Mouse (Mus musculus): ENCODE results near the gene Ttll3. TPM values are rescaled to one million over a fixed set of nuclear protein-coding genes. Genes with fewer than 3 reads are reported as not detected.

Ttll3 gene
- polyA plus RNA-seq, 1 experiment from 2014 or later, result 2.5 TPM

- no peaks in the 10 kb centered on the region for H3K9me3 ChIP-seq (replicated peaks; ENCODE audit: control insufficient read depth, low read length)
- DNase-seq (ENCODE audit: low spot score) (no peak), ATAC-seq (no peak)
- no peak overlapping the region for H3K27ac ChIP-seq (ENCODE audit: low read depth, low read length)
- no peaks in the 10 kb centered on the region for H3K36me3 ChIP-seq (ENCODE audit: control insufficient read depth, insufficient read depth, low read length)
- no peak overlapping the region for H3K4me2 ChIP-seq (ENCODE audit: low read length)
- H3K27me3 ChIP-seq (replicated peaks; ENCODE audit: control insufficient read depth, insufficient read depth, low read length), result no peaks in the 10 kb centered on the region
- H3K4me1 ChIP-seq (ENCODE audit: control insufficient read depth, insufficient read depth, low read length), result no peaks in the 10 kb centered on the region
- no peak overlapping the region for H3K4me3 ChIP-seq (ENCODE audit: low read depth, low read length)
- H3K9ac ChIP-seq (ENCODE audit: low read length), result no peak overlapping the region
- 76% methylated on average over 3 of the region's 3 CpGs for WGBS
These were observed 36.2 kb upstream of the Ttll3 start for GRCm38 (mm10) chr6:113352820-113353219.

GRCm38 (mm10) chr6:113353696-113354095, 35.4 kb upstream of the Ttll3 start:
- WGBS, result 79% methylated on average over 3 of the region's 3 CpGs
- no peak for ATAC-seq

GRCm38 (mm10) chr6:113361476-113361875, 27.6 kb upstream of the Ttll3 start:
- ATAC-seq, result no peak
- H3K27ac ChIP-seq (ENCODE audit: low read depth, low read length), result no peak overlapping the region
- no peak overlapping the region for H3K9ac ChIP-seq (ENCODE audit: low read length)
- no peaks in the 10 kb centered on the region for H3K9me3 ChIP-seq (replicated peaks; ENCODE audit: control insufficient read depth, low read length)
- no peak for DNase-seq (ENCODE audit: low spot score)
- no peaks in the 10 kb centered on the region for H3K4me1 ChIP-seq (ENCODE audit: control insufficient read depth, insufficient read depth, low read length)
- H3K27me3 ChIP-seq (replicated peaks; ENCODE audit: control insufficient read depth, insufficient read depth, low read length), result no peaks in the 10 kb centered on the region
- no peak overlapping the region for H3K4me3 ChIP-seq (ENCODE audit: low read depth, low read length)
- WGBS, result 77% methylated on average over 4 of the region's 4 CpGs
- H3K36me3 ChIP-seq (ENCODE audit: control insufficient read depth, insufficient read depth, low read length), result peaks cover 5% of the 10 kb centered on the region; the same call in 1 of the 2 replicates
- H3K4me2 ChIP-seq (ENCODE audit: low read length), result no peak overlapping the region

More at GRCm38 (mm10) chr6:113353696-113354095, 35.4 kb upstream of the Ttll3 start:
- no peaks in the 10 kb centered on the region for H3K36me3 ChIP-seq (ENCODE audit: control insufficient read depth, insufficient read depth, low read length)
- no peak for DNase-seq (ENCODE audit: low spot score)
- no peak overlapping the region for H3K9ac ChIP-seq (ENCODE audit: low read length)
- no peaks in the 10 kb centered on the region for H3K9me3 ChIP-seq (replicated peaks; ENCODE audit: control insufficient read depth, low read length)
- no peaks in the 10 kb centered on the region for H3K4me1 ChIP-seq (ENCODE audit: control insufficient read depth, insufficient read depth, low read length)
- H3K27me3 ChIP-seq (replicated peaks; ENCODE audit: control insufficient read depth, insufficient read depth, low read length), result no peaks in the 10 kb centered on the region
- H3K27ac ChIP-seq (ENCODE audit: low read depth, low read length), result no peak overlapping the region
- no peak overlapping the region for H3K4me2 ChIP-seq (ENCODE audit: low read length)
- H3K4me3 ChIP-seq (ENCODE audit: low read depth, low read length), result no peak overlapping the region

GRCm38 (mm10) chr6:113362241-113362640, 26.8 kb upstream of the Ttll3 start:
- DNase-seq (ENCODE audit: low spot score), result no peak

GRCm38 (mm10) chr6:113364518-113365135, 24.4 kb upstream of the Ttll3 start:
- Histone ChIP-seq H3K4me2 (ENCODE audit: low read length) (no peak overlapping the region), H3K9me3 (replicated peaks; ENCODE audit: control insufficient read depth, low read length) (no peaks in the 10 kb centered on the region), H3K27me3 (replicated peaks; ENCODE audit: control insufficient read depth, insufficient read depth, low read length) (no peaks in the 10 kb centered on the region), H3K27ac (ENCODE audit: low read depth, low read length) (no peak overlapping the region), H3K9ac (ENCODE audit: low read length) (no peak overlapping the region), H3K4me3 (ENCODE audit: low read depth, low read length) (no peak overlapping the region), H3K36me3 (ENCODE audit: control insufficient read depth, insufficient read depth, low read length) (peaks cover 31% of the 10 kb centered on the region), H3K4me1 (ENCODE audit: control insufficient read depth, insufficient read depth, low read length) (no peaks in the 10 kb centered on the region)
- DNase-seq (ENCODE audit: low spot score), result no peak
- WGBS, result 74% methylated on average over 8 of the region's 8 CpGs
- ATAC-seq, result no peak

More at GRCm38 (mm10) chr6:113362241-113362640, 26.8 kb upstream of the Ttll3 start:
- no peaks in the 10 kb centered on the region for H3K4me1 ChIP-seq (ENCODE audit: control insufficient read depth, insufficient read depth, low read length)
- ATAC-seq, result no peak
- WGBS, result 100% methylated on average over 1 of the region's 1 CpGs
- H3K9me3 ChIP-seq (replicated peaks; ENCODE audit: control insufficient read depth, low read length), result no peaks in the 10 kb centered on the region
- H3K9ac ChIP-seq (ENCODE audit: low read length), result no peak overlapping the region
- H3K27me3 ChIP-seq (replicated peaks; ENCODE audit: control insufficient read depth, insufficient read depth, low read length), result no peaks in the 10 kb centered on the region
- H3K4me3 ChIP-seq (ENCODE audit: low read depth, low read length), result no peak overlapping the region
- H3K27ac ChIP-seq (ENCODE audit: low read depth, low read length), result no peak overlapping the region
- H3K4me2 ChIP-seq (ENCODE audit: low read length), result no peak overlapping the region
- H3K36me3 ChIP-seq (ENCODE audit: control insufficient read depth, insufficient read depth, low read length), result peaks cover 8% of the 10 kb centered on the region

- no peak for DNase-seq (ENCODE audit: low spot score)
- H3K4me3 ChIP-seq (ENCODE audit: low read depth, low read length), result no peak overlapping the region
- H3K9me3 ChIP-seq (replicated peaks; ENCODE audit: control insufficient read depth, low read length), result no peaks in the 10 kb centered on the region
- no peaks in the 10 kb centered on the region for H3K4me1 ChIP-seq (ENCODE audit: control insufficient read depth, insufficient read depth, low read length)
- no peak overlapping the region for H3K27ac ChIP-seq (ENCODE audit: low read depth, low read length)
- WGBS, result 91% methylated on average over 6 of the region's 6 CpGs
- no peak for ATAC-seq
- no peak overlapping the region for H3K4me2 ChIP-seq (ENCODE audit: low read length)
- no peak overlapping the region for H3K9ac ChIP-seq (ENCODE audit: low read length)
- H3K36me3 ChIP-seq (ENCODE audit: control insufficient read depth, insufficient read depth, low read length), result peaks cover 51% of the 10 kb centered on the region
- H3K27me3 ChIP-seq (replicated peaks; ENCODE audit: control insufficient read depth, insufficient read depth, low read length), result no peaks in the 10 kb centered on the region
These were observed 22.4 kb upstream of the Ttll3 start for GRCm38 (mm10) chr6:113366639-113367038.

GRCm38 (mm10) chr6:113367574-113367973, 21.5 kb upstream of the Ttll3 start:
- Histone ChIP-seq H3K9ac (ENCODE audit: low read length) (no peak overlapping the region), H3K27me3 (replicated peaks; ENCODE audit: control insufficient read depth, insufficient read depth, low read length) (no peaks in the 10 kb centered on the region), H3K4me3 (ENCODE audit: low read depth, low read length) (no peak overlapping the region), H3K27ac (ENCODE audit: low read depth, low read length) (no peak overlapping the region), H3K9me3 (replicated peaks; ENCODE audit: control insufficient read depth, low read length) (no peaks in the 10 kb centered on the region), H3K4me2 (ENCODE audit: low read length) (no peak overlapping the region), H3K36me3 (ENCODE audit: control insufficient read depth, insufficient read depth, low read length) (peaks cover 60% of the 10 kb centered on the region), H3K4me1 (ENCODE audit: control insufficient read depth, insufficient read depth, low read length) (no peaks in the 10 kb centered on the region)
- 100% methylated on average over 1 of the region's 1 CpGs for WGBS
- ATAC-seq (no peak), DNase-seq (ENCODE audit: low spot score) (no peak)

- WGBS, result 91% methylated on average over 7 of the region's 7 CpGs
- no peak for ATAC-seq
- H3K27me3 ChIP-seq (replicated peaks; ENCODE audit: control insufficient read depth, insufficient read depth, low read length), result no peaks in the 10 kb centered on the region
- H3K36me3 ChIP-seq (ENCODE audit: control insufficient read depth, insufficient read depth, low read length), result peaks cover 66% of the 10 kb centered on the region
- no peak overlapping the region for H3K9ac ChIP-seq (ENCODE audit: low read length)
- H3K27ac ChIP-seq (ENCODE audit: low read depth, low read length), result no peak overlapping the region
- H3K4me3 ChIP-seq (ENCODE audit: low read depth, low read length), result no peak overlapping the region
- no peak overlapping the region for H3K4me2 ChIP-seq (ENCODE audit: low read length)
- no peaks in the 10 kb centered on the region for H3K4me1 ChIP-seq (ENCODE audit: control insufficient read depth, insufficient read depth, low read length)
- no peaks in the 10 kb centered on the region for H3K9me3 ChIP-seq (replicated peaks; ENCODE audit: control insufficient read depth, low read length)
- DNase-seq (ENCODE audit: low spot score), result no peak
These were observed 20.9 kb upstream of the Ttll3 start for GRCm38 (mm10) chr6:113368124-113368523.

- Histone ChIP-seq H3K36me3 (ENCODE audit: control insufficient read depth, insufficient read depth, low read length) (peaks cover 70% of the 10 kb centered on the region), H3K9ac (ENCODE audit: low read length) (no peak overlapping the region), H3K9me3 (replicated peaks; ENCODE audit: control insufficient read depth, low read length) (no peaks in the 10 kb centered on the region), H3K4me1 (ENCODE audit: control insufficient read depth, insufficient read depth, low read length) (no peaks in the 10 kb centered on the region), H3K27me3 (replicated peaks; ENCODE audit: control insufficient read depth, insufficient read depth, low read length) (no peaks in the 10 kb centered on the region), H3K4me3 (ENCODE audit: low read depth, low read length) (no peak overlapping the region), H3K27ac (ENCODE audit: low read depth, low read length) (no peak overlapping the region), H3K4me2 (ENCODE audit: low read length) (no peak overlapping the region)
- DNase-seq (ENCODE audit: low spot score) (no peak), ATAC-seq (no peak)
- 70% methylated on average over 5 of the region's 5 CpGs for WGBS
These were observed 20.5 kb upstream of the Ttll3 start for GRCm38 (mm10) chr6:113368577-113368976.
